ENCODE assay signal across 9 mouse cellular contexts in the genomic region with DNA sequence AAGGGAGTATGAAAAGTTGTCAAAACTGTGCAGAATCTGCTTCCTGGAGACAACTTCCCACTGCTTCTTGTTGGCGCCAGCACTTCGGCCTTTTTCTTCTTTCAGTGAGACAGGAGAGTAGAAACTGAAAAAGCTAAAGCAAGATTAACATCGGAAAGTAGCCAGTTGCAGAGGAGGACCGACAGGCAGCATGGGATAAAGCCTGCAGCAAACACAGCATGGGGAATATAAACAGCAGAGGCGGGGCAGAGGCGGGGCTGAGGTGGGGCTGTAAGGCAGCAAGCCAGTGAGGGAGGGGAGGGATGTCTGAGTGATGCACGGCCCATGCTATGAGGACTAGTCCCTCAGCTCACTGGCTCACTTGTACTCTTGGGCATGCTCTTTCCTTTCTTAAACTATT.
DNase-seq lines count a peak whose midpoint lies in the region; ATAC-seq lines count a peak whose summit lies in the region.
"Had no signal": no experiment of that assay in that cellular context is flagged by ENCODE, and none has a peak within 500 bp of the region (broad histone marks: within the 10 kb centered on the region; RNA-seq: fewer than 3 reads in every experiment).

No protein-coding gene starts in this region.

- H3K4me1 ChIP-seq in hindbrain, embryonic 10.5 days (replicated peaks): peaks cover 6% of the 10 kb centered on the region; the same call in 1 of the 2 replicates
- no peaks in the 10 kb centered on the region for H3K4me1 ChIP-seq in hindbrain, embryonic 13.5 days (replicated peaks)
- H3K4me1 ChIP-seq in stomach, embryonic 16.5 days (ENCODE audit: control insufficient read depth, insufficient read depth, low read length): no peaks in the 10 kb centered on the region
- no peaks in the 10 kb centered on the region; the same call in 1 of the 2 replicates for H3K4me1 ChIP-seq in forebrain, embryonic 12.5 days

- no peak overlapping the region for H3K4me2 ChIP-seq in hindbrain, embryonic 13.5 days
- H3K4me2 ChIP-seq in stomach, embryonic 16.5 days (ENCODE audit: low read depth, low read length): peak overlapping the region; percentile 10; the same call in 1 of the 2 replicates
- H3K4me2 ChIP-seq in forebrain, embryonic 12.5 days: no peak overlapping the region

- H3K36me3 ChIP-seq in hindbrain, embryonic 10.5 days: no peaks in the 10 kb centered on the region
- H3K36me3 ChIP-seq in hindbrain, embryonic 13.5 days: no peaks in the 10 kb centered on the region
- H3K36me3 ChIP-seq in stomach, embryonic 16.5 days (ENCODE audit: control insufficient read depth, insufficient read depth, low read length): no peaks in the 10 kb centered on the region
- no peaks in the 10 kb centered on the region for H3K36me3 ChIP-seq in forebrain, embryonic 12.5 days (replicated peaks)

- ATAC-seq in hindbrain, embryonic 13.5 days (ENCODE audit: low FRiP score): no peak
- no peak for ATAC-seq in stomach, embryonic 16.5 days (ENCODE audit: insufficient read depth, low FRiP score)
- no peak for ATAC-seq in forebrain, embryonic 12.5 days (ENCODE audit: low FRiP score)
- ATAC-seq: Patski had no signal

- H3K9ac ChIP-seq in hindbrain, embryonic 13.5 days: no peak overlapping the region
- H3K9ac ChIP-seq in stomach, embryonic 16.5 days (ENCODE audit: low read length): 0 out of 2 replicates have a peak overlapping the region, but pooled peaks have one; percentile 39
- H3K9ac ChIP-seq in forebrain, embryonic 12.5 days: no peak overlapping the region

- intact Hi-C loops in left cerebral cortex, postnatal 10 days (cut with DNase I): no loop called here

- 0 out of 2 replicates have a peak, but pooled peaks cover 3% of the 10 kb centered on the region for H3K27me3 ChIP-seq in hindbrain, embryonic 10.5 days (ENCODE audit: insufficient read depth, poor library complexity, severe bottlenecking)
- 0 out of 2 replicates have a peak, but pooled peaks cover 3% of the 10 kb centered on the region for H3K27me3 ChIP-seq in hindbrain, embryonic 13.5 days
- no peaks in the 10 kb centered on the region for H3K27me3 ChIP-seq in stomach, embryonic 16.5 days (ENCODE audit: control insufficient read depth, insufficient read depth, low read length)
- H3K27me3 ChIP-seq in forebrain, embryonic 12.5 days: peaks cover 3% of the 10 kb centered on the region; the same call in 1 of the 2 replicates

- WGBS in hindbrain, embryonic 10.5 days: 18% methylated on average over 7 of the region's 7 CpGs
- 13% methylated on average over 7 of the region's 7 CpGs for WGBS in hindbrain, embryonic 13.5 days
- WGBS in stomach, embryonic 16.5 days: 15% methylated on average over 7 of the region's 7 CpGs
- WGBS in forebrain, embryonic 12.5 days: 23% methylated on average over 7 of the region's 7 CpGs

- H3K4me3 ChIP-seq in hindbrain, embryonic 10.5 days: no peak overlapping the region
- no peak overlapping the region for H3K4me3 ChIP-seq in hindbrain, embryonic 13.5 days
- no peak overlapping the region for H3K4me3 ChIP-seq in stomach, embryonic 16.5 days (replicated peaks; ENCODE audit: low read length)
- no peak overlapping the region for H3K4me3 ChIP-seq in forebrain, embryonic 12.5 days (replicated peaks)

- H3K27ac ChIP-seq in hindbrain, embryonic 10.5 days: no peak overlapping the region
- H3K27ac ChIP-seq in hindbrain, embryonic 13.5 days: no peak overlapping the region
- H3K27ac ChIP-seq in stomach, embryonic 16.5 days (ENCODE audit: low read length): no peak overlapping the region
- no peak overlapping the region for H3K27ac ChIP-seq in forebrain, embryonic 12.5 days

- no peaks in the 10 kb centered on the region for H3K9me3 ChIP-seq in hindbrain, embryonic 10.5 days
- no peaks in the 10 kb centered on the region for H3K9me3 ChIP-seq in hindbrain, embryonic 13.5 days
- H3K9me3 ChIP-seq in stomach, embryonic 16.5 days (replicated peaks; ENCODE audit: control insufficient read depth, low read length): no peaks in the 10 kb centered on the region
- H3K9me3 ChIP-seq in forebrain, embryonic 12.5 days: no peaks in the 10 kb centered on the region

- DNase-seq in hindbrain, embryonic 10.5 days (ENCODE audit: low spot score): peak; percentile 30
- peak; percentile 27 for DNase-seq in thymus, postnatal 4 days
- DNase-seq in thymus, postnatal 10 days (ENCODE audit: low spot score in 2 of 2): no peak
- DNase-seq in left cerebral cortex, postnatal 10 days (ENCODE audit: extremely low spot score in 1 of 2, low spot score in 2 of 2): peak; percentile 24 to 71
- no peak for DNase-seq in cerebellum, adult 18-20 months

Comparison
In these comparisons a context has a peak if more than half of its experiments do, and no peak if none do; other contexts are left out.
1. DNase-seq: peak in hindbrain, embryonic 10.5 days (single experiment), thymus, postnatal 4 days (single experiment) and left cerebral cortex, postnatal 10 days (2 of 2); none in thymus, postnatal 10 days (0 of 2) and cerebellum, adult 18-20 months (0 of 2).